In genomic region chr5:30796125-30796524, GRCm38 (mm10) we compare ENCODE assay signal across 7 mouse cellular contexts. TPM values are rescaled to one million over a fixed set of nuclear protein-coding genes. Genes with fewer than 3 reads are reported as not detected.
DNase-seq lines count a peak whose midpoint lies in the region; ATAC-seq and TF ChIP-seq lines count a peak whose summit lies in the region.

No protein-coding gene starts in this region.

- H3K4me3 ChIP-seq in intestine, postnatal 0 days (ENCODE audit: low read depth, low read length) = no peak overlapping the region
- no peak overlapping the region for H3K4me3 ChIP-seq in limb, embryonic 10.5 days
- H3K4me3 ChIP-seq in midbrain, embryonic 14.5 days (replicated peaks; ENCODE audit: low read depth, low read length) = no peak overlapping the region

- peak; percentile 89 for TF ChIP-seq CTCF in intestine, postnatal 0 days (IDR thresholded peaks at IDR 0.05; ENCODE audit: low read depth)

- DNase-seq in adrenal gland, adult 2 months = peak; percentile 80
- DNase-seq in embryo, embryonic 10 days (ENCODE audit: low spot score) = peak; percentile 90
- DNase-seq in gastrocnemius, postnatal 4 days (ENCODE audit: low spot score in 2 of 2) = peak; percentile 78 to 86
- DNase-seq in limb, embryonic 10.5 days (ENCODE audit: low spot score) = peak; percentile 92
- DNase-seq in midbrain, embryonic 14.5 days = peak; percentile 86
- DNase-seq in spleen, postnatal 10 days (ENCODE audit: low spot score in 2 of 2) = peak; percentile 78 to 92

- no peaks in the 10 kb centered on the region for H3K27me3 ChIP-seq in intestine, postnatal 0 days (replicated peaks; ENCODE audit: control insufficient read depth, insufficient read depth, low read length)
- H3K27me3 ChIP-seq in limb, embryonic 10.5 days (ENCODE audit: low read depth, poor library complexity, severe bottlenecking) = no peaks in the 10 kb centered on the region
- H3K27me3 ChIP-seq in midbrain, embryonic 14.5 days (ENCODE audit: control insufficient read depth, insufficient read depth, low read length) = no peaks in the 10 kb centered on the region

- 13% methylated on average over 12 of the region's 12 CpGs for WGBS in intestine, postnatal 0 days
- WGBS in limb, embryonic 10.5 days = 16% methylated on average over 12 of the region's 12 CpGs
- 14% methylated on average over 12 of the region's 12 CpGs for WGBS in midbrain, embryonic 14.5 days

- no peak overlapping the region for H3K27ac ChIP-seq in intestine, postnatal 0 days (ENCODE audit: low read depth, low read length)
- no peak overlapping the region for H3K27ac ChIP-seq in limb, embryonic 10.5 days
- no peak overlapping the region for H3K27ac ChIP-seq in midbrain, embryonic 14.5 days (replicated peaks; ENCODE audit: low read depth, low read length)

- H3K36me3 ChIP-seq in intestine, postnatal 0 days (ENCODE audit: control insufficient read depth, insufficient read depth) = no peaks in the 10 kb centered on the region
- H3K36me3 ChIP-seq in limb, embryonic 10.5 days = no peaks in the 10 kb centered on the region
- peaks cover 88% of the 10 kb centered on the region for H3K36me3 ChIP-seq in midbrain, embryonic 14.5 days (ENCODE audit: control insufficient read depth, insufficient read depth, low read length)

- no peaks in the 10 kb centered on the region for H3K4me1 ChIP-seq in intestine, postnatal 0 days (replicated peaks; ENCODE audit: control insufficient read depth, insufficient read depth, low read length)
- H3K4me1 ChIP-seq in limb, embryonic 10.5 days = peaks cover 12% of the 10 kb centered on the region; the same call in 1 of the 2 replicates
- no peaks in the 10 kb centered on the region for H3K4me1 ChIP-seq in midbrain, embryonic 14.5 days (ENCODE audit: control insufficient read depth, insufficient read depth, low read length)

- no peak overlapping the region for H3K4me2 ChIP-seq in intestine, postnatal 0 days (replicated peaks; ENCODE audit: low read depth)
- no peak overlapping the region for H3K4me2 ChIP-seq in midbrain, embryonic 14.5 days (ENCODE audit: low read length)

- no peaks in the 10 kb centered on the region for H3K9me3 ChIP-seq in intestine, postnatal 0 days (ENCODE audit: control insufficient read depth)
- H3K9me3 ChIP-seq in limb, embryonic 10.5 days (replicated peaks) = no peaks in the 10 kb centered on the region
- H3K9me3 ChIP-seq in midbrain, embryonic 14.5 days (ENCODE audit: control insufficient read depth, low read length) = no peaks in the 10 kb centered on the region

- peak; percentile 55; the same call in 1 of the 2 replicates for ATAC-seq in intestine, postnatal 0 days
- ATAC-seq in midbrain, embryonic 14.5 days (ENCODE audit: low FRiP score, low TSS enrichment) = peak; percentile 42; the same call in 1 of the 2 replicates

- no peak overlapping the region for H3K9ac ChIP-seq in intestine, postnatal 0 days (ENCODE audit: low read depth, low read length)
- no peak overlapping the region; the same call in 1 of the 2 replicates for H3K9ac ChIP-seq in midbrain, embryonic 14.5 days (replicated peaks; ENCODE audit: low read length)

RNA-seq across cellular contexts. Expression of gene Mapre3, which starts 18.3 kb away (rescaled TPM):
- 10 to 100 TPM; 60.0 to 79.0 TPM for total RNA-seq in adrenal gland, adult 2 months (2021)
- polyA plus RNA-seq in adrenal gland, adult 2 months (2012; rRNA removed) = 103 and 134 TPM in 2 replicates
- total RNA-seq in gastrocnemius, postnatal 4 days (2021) = 10 to 100 TPM; 60.9 to 65.0 TPM
- polyA plus RNA-seq in intestine, postnatal 0 days (2015; fragmentation: Nextera tagmentation; extraction: Ambion mirVana) = 25.3 and 25.5 TPM in 2 replicates
- 12.2 and 17.0 TPM in 2 replicates for polyA plus RNA-seq in limb, embryonic 10.5 days (2016; fragmentation: Nextera tagmentation; extraction: Ambion mirVana)
- polyA plus RNA-seq in midbrain, embryonic 14.5 days (2014; fragmentation: Nextera tagmentation; extraction: Ambion mirVana) = 125 and 129 TPM in 2 replicates
